Mouse (Mus musculus) adrenal gland, adult 2 months (tissue): ENCODE results near the gene Mybph. TPM values are rescaled to one million over a fixed set of nuclear protein-coding genes. Genes with fewer than 3 reads are reported as not detected.
A peak's percentile ranks its signal among the peaks of the same experiment; 100 is the strongest.

ENCODE experiments used
- DNase-seq: peaks from one replicate; pipeline ENCODE4 v3.0.0; 2021
- polyA plus RNA-seq: library from polyadenylated mRNA; depleted of rRNA; stranded (reverse); fragments of >200 nt; gene quantifications from 2 replicates; pipeline ENCODE4 v1.2.3, GENCODE M21; 2012
- total RNA-seq, 2 experiments: library from RNA; stranded (reverse); gene quantifications; 2 replicates each; pipeline ENCODE4 v1.2.3; 2021

The Mybph gene
- total and polyA plus RNA-seq, 3 experiments = 0.25 to 0.38 TPM; not detected in 1

DNA sequence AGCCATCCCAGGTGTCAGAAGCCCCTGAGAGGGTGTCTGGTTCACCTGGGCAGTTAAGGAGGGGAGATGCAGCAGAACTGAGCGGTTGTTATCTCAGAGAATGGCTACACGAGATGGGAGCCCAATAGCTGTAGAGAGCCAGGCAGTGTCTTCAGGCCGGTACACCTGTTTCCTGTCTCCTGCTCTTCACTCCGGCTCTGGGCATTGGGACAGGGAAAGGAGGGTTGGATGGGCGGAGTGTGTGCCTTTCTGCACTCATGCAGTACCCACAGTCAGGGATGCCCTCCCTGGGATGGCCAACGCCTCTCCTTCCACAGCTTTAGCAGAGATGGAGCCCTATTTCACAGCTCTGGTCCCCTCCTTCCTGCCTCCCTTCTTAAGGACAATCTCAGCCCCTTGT, 17.8 kb downstream of the Mybph start:
- no peak for DNase-seq

- DNase-seq = no peak
Measured at GRCm38 (mm10) chr1:134211631-134212030, 18.4 kb downstream of the Mybph start.

DNA sequence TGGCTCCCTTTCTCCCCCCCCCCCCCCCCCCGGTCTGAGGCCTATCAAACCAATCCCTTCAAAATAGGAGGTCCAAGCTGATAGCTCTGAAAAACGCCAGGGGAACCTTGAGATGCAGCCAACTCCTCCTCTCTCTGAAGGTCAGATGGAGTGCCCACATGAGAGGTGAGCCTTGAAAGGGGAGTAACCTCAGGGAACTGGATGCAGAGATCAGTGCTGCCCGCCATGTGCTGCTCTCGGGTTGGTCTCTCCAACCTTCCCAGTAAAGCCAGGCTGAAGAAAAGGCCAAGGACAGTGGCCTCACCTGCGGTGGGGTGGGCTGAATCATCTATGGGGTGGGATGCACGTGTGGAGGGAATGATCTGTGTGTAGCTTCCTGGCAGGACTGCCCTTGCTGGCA, 19.1 kb downstream of the Mybph start:
- DNase-seq = peak; percentile 81

GRCm38 (mm10) chr1:134213405-134213804, 20.2 kb downstream of the Mybph start:
- no peak for DNase-seq

DNA sequence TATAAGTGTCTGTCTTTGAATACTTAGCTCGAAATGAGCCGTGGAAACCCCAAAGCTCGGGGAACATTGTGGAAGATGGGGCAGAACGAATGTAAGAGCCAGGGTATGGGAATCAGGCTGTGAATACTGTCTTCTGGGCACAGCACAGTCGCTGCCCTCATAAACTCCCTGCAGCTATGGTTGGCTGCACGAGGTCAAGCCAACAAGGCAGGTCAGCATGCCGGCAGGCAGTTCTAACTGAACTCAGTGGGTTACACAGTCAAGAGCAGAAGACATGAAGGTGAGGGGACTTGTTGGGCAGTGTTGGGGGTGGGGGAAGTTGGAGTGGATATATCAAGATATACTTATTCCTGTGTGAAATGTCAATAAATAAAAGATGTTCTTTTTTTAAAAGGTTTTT, 21.8 kb downstream of the Mybph start:
- no peak for DNase-seq

GRCm38 (mm10) chr1:134215751-134216628, 22.7 kb downstream of the Mybph start:
- peak; percentile 70 for DNase-seq

DNA sequence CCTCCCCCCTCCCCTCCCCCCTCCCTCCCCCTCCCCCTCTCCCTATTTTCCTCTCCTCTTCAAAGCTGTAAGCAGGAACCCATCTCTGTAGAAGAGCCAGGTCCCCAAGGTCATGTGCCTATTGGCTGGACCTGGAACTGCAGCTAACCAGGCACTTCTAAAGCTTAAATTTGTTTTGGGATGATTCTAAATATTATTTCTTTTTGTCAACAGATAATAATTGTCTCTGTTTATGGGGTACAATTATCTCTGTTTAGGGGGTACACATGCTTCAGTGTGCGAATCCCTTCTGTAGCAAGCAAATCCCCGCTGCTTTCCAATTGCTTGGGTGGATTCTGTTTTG, 23.4 kb downstream of the Mybph start:
- no peak for DNase-seq

DNA sequence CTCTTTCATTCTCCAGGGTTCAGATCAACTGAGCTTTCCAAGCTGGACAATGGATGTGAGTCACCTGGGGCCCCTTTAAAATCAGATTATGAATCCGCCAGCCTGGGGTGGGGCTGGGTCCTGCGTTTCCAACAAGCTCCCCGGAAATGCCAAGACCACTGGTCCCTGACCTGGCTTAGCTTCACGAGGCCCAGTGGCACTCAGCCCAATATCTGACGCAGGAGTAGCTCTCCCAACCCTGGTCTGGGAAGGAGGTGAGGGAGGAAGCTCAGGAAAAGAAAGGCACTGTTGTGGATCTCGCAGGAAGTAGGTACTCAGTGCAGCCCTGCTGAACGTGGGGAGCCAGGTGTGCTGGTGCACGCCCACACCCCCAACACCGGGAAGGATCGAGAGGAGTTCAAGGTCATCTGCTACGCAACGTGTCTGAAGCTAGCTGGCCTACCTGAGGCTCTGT, 23.8 kb downstream of the Mybph start:
- DNase-seq = peak; percentile 80

DNA sequence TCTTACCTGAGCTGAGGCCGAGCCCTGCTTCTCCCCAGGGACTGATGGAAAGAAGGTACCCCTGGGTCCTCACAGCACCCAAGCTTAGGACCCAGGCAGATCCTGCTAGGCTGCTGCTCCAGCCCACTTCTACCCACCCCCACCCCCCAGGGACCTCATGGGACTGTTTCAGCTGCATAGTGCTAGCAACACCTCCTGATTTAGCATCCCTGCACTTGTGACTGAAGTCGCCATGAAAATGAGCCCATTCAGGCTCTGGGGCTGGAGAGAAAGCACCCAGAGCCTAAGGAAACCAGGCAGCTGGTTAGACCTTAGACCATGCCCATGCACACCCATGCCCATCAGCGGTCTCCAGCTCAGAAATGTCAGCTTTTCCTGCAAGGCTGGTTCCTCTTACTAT, 24.7 kb downstream of the Mybph start:
- DNase-seq = no peak

- DNase-seq = no peak
Measured at GRCm38 (mm10) chr1:134219608-134220007, 26.4 kb downstream of the Mybph start.

DNA sequence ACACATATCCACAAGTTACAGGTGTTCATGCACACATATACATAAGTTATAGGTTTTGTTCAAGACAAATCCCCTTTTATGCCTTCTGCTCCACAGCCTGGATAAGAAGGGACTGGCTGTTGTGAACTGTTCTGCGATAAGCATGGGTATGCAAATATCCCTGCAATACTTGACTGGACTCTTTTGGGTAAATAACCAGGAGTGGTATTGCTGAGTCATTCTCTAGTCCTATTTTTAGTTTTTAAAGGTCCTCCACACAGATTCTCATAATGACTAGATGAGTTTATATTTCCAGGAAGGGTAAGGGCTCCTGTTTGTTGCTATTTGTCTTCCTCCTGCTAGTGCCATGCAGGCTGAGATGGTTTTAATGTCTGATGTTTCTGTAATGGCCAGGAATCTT, 27.9 kb downstream of the Mybph start:
- DNase-seq = no peak

GRCm38 (mm10) chr1:134222122-134223055, 29.1 kb downstream of the Mybph start:
- DNase-seq = peak; percentile 91

- DNase-seq = peak; percentile 63
Measured at GRCm38 (mm10) chr1:134224649-134225227, 31.5 kb downstream of the Mybph start.

DNA sequence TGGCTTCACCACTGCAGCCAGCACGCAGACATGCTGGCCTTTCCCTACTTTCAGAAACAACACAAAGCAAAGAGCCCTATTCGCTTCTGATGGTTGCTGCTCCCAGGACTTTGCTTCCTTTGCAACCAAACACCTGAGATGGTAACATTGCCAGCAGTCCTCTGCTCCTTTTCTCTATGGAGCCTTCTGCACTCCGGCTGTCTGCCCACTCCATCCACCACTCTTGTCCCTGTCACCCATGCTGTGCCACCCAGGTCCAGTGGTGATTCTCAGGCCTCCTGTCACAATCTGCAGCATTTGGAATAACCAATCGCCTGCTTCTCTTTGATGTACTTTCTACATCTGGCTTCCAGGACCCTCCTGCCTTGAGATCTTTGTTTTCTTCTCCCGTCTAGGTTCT, 32.1 kb downstream of the Mybph start:
- DNase-seq = no peak

- no peak for DNase-seq
Measured at GRCm38 (mm10) chr1:134226739-134227138, 33.5 kb downstream of the Mybph start.

DNA sequence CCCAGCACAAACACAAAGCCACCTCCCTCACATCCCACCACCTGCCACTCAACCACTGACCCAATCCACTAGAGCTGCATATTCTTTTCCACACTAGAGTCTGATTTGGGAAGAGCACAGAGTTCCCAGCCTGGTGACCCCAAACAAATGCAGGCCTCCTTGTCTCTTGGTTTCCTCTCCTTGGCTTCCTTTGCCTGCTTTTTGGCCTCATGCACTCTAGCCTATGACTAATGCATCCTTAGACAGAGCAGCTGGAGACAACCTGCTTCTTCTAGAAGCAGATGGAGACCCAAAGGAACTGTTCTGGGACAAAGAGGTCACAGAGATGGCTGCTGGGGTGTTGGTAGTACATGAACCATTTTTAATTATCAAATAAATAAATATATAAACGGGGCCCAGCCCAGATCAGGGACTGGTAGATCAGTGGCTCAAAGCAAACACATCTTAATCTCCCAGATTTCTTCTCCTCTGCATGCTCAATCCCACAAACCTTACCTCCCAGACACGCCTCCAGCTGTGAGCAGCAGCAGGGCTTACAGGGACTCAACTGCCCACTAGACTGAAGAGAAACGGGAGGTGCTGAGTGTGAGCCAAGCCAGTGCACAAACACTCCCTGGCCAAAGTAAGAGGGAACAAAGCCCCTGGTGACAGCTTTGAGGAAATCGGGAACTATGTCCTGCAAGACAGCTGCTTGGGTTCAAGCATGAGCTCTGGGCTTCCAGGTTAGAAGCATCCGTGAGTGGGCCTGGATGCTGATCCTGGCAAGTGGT, 36.7 kb downstream of the Mybph start:
- no peak for DNase-seq

GRCm38 (mm10) chr1:134230638-134231228, 37.5 kb downstream of the Mybph start:
- no peak for DNase-seq

GRCm38 (mm10) chr1:134231270-134231669, 38.0 kb downstream of the Mybph start:
- DNase-seq = no peak

- DNase-seq = no peak
Measured at GRCm38 (mm10) chr1:134231681-134232080, 38.4 kb downstream of the Mybph start.

DNA sequence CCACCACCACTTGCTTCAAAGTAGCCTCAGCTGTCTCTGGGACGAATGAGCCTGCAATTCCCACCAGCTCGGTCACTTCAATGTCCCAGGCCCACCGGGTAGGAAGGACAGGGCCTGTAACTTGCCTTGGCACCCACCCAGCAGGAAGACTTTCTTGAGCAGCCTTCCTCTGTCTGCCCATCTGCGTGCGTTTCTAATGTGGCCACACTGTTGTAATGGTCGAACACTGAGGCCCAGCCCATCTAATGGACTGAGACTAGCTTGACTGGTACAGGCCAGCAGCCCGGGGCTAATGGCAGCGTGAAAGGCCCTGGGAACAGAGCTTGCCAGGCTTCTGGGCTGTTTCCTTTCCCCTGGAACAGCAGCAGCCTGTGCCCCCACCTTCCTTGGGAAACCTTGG, 39.1 kb downstream of the Mybph start:
- no peak for DNase-seq

GRCm38 (mm10) chr1:134232778-134233531, 39.7 kb downstream of the Mybph start:
- DNase-seq = peak; percentile 86
